Mouse (Mus musculus) kidney, postnatal 14 days (tissue): ENCODE measurements around the gene Btbd35f9.
"Not testable (repeated sequence)": the region's sequence is repeated elsewhere in the genome, so short reads cannot be mapped to it uniquely, and the experiment has no call there.

Source experiments
- DNase-seq: peaks from one replicate; pipeline ENCODE4 v3.0.0; 2022; ENCODE audit warnings: mixed read lengths

Btbd35f9 gene

DNA sequence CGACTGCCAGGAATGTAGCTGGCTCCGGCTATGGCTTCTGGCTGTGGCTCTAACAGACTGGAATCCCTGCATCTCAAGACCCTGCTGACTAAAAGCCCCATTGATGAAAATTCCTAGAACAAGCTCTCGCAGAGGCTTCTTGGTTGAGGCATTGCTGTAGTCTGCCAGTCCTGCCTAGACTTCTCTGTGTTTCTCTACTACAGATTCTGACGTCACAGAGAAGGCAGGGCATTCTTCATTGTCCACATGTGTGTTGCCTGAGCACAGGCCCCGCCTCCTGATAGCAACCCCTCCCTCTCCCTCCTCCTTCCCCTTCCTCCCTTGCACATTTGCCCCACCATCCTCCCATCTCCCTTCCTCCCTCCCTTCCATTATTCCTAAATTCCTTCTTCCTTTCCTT, at the start of gene Btbd35f9:
TSS of gene Btbd35f9 (minus strand) at position 101 of the 400 bp plus-strand sequence.
- DNase-seq: not testable (repeated sequence)
